Mouse (Mus musculus): ENCODE data around the gene B3gnt3.

The B3gnt3 gene

DNA sequence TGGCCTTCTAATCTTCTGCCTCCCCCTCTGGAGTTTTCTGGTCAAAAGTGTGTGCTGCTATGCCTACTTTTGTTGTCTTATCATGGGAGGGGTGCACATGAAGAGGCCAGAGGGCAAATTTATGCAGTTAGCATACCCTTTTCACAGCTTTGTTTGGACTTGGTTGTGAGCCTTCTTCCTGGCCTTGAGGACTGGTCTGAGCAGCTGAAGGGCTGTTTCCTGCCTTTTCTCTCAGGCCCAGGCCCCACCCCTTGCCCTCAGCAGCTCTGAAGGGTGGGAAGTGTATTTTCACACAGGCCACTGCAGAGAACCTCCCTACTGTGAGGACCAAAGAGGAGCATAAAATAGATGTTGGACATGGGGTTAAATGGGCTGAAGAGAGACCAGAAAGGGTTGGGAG is 24.0 kb downstream of the B3gnt3 start:
- DNase-seq (ENCODE audit: low spot score) = no peak

DNA sequence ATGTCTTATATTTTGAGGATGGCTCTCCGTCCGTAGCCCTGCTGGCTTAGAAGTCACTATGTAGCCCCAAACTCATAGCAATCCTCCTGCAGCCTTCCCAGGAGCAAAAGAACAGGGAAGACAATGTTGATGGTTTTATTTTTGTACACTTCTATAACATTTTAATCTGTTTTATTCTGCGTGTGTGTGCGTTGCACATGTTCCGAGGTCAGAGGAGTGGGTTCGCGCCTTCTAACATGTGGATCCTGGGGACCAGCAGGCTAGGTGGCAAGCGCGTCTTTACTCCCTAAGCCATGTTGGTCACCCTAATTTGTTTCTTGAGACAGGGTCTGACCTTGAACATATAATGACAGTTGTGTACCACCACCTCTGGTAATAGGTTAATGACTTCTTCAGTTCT is 24.8 kb downstream of the B3gnt3 start:
- DNase-seq (ENCODE audit: low spot score) = no peak

DNA sequence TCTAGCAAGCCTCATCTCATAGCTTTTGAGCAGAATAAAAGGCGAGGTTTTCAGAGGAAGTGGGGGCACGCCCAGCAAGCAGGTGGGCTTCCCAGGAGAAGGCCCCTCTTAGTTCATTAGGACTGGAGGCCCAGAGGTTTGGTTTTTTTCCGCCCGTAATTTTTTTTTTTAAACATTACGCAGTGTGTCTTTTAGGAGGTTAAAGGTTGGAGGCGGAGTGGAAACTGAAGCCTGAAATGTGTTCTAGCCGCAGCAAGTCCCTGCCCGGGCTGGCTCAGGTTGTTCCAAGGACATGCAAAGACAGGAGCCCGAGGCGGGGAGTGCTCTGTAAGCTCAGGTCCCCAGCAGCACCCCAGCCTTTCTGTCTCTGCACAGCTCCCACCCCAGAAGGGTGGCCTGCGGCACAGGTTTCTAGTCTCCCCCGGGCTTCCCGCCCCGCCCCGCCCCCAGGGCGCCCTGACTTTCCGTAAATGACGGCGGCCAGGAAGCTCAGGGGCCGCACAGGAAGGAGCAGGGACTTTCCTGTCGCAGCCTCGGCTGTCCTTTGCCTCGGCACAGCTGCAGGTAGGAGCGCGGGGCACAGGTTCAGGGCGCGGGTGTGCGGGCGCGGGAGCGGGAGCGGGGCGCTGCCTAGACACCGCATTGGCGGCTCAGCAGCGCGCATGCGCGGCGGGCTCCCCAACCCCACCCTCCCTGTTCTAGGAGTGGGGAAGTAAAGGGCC is 25.4 kb downstream of the B3gnt3 start, which contains the start of gene Jak3:
Gene Jak3 (plus strand): TSS at position 277 of the 722 bp plus-strand sequence.
- peak; percentile 52 for DNase-seq (ENCODE audit: low spot score)

DNA sequence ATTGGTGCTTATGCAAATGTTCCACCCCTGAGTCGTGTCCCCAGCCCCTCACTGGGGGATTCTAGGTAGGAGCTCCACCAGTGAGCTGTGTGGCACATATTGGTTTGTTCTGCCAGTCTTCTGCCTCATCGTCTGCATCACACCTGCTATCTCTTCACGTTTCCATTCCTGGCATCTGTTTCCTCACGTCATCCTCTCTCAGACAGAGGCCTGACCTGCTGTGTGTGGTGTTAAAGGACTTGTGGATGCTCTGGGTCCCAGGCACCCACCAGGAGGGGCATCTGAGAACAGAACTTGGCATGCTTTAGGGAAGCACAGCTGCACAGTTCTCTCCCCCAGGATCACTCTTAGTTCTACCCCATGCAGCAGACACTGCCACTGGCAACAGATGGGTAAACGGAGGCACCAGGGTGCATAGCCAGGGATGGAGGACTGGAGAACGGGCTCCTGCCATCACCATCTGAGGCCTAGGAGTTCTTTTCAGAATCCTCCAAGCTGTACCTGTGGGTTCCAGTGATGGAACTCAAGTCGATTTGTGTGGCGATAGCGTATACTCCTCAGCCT is 26.1 kb downstream of the B3gnt3 start:
- DNase-seq (ENCODE audit: low spot score) = no peak

DNA sequence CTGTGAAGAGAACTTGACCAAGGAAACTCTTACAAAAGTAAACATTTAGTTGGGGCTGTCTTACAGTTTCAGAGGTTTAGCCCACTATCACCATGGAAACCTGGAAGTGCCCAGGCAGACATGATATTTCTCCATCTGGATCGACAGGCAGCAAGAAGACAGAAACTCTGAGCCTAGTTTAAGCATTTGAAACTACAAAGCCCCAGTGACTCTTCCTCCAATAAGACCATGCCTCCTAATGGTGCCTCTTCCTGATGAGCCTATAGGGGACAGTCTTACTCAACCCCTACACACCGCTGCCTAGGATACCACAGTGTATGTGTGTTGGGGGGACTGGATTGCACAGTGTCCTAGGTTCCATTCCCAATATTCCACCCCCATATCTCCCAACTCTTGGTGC is 27.5 kb downstream of the B3gnt3 start:
- DNase-seq (ENCODE audit: low spot score) = no peak

DNA sequence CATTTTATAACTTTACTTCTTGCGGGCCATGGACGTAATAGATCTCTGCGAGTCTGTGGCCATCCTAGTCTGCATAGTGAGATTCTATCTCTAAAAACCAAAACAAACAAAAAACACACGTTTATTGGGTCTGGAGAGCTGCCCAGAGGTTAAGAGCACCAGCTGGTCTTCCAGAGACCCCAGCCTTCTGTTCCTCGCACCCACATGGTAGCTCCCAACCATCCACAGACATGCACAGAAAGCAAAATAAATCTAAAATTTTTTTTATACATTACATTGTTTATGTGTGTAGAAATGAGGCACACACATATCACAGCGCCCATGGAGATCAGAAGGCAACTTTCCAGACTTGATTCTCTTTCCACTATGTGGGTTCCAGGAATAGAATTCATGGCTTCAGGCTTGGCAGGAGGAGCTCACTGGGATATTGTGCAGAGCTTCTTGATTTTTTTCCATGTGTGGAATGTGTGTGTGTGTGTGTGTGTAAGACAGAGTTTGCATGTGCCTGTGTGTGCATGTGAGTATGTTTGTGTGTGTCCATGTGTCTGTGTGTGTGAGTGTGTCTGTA is 29.3 kb downstream of the B3gnt3 start:
- no peak for DNase-seq (ENCODE audit: low spot score)

DNA sequence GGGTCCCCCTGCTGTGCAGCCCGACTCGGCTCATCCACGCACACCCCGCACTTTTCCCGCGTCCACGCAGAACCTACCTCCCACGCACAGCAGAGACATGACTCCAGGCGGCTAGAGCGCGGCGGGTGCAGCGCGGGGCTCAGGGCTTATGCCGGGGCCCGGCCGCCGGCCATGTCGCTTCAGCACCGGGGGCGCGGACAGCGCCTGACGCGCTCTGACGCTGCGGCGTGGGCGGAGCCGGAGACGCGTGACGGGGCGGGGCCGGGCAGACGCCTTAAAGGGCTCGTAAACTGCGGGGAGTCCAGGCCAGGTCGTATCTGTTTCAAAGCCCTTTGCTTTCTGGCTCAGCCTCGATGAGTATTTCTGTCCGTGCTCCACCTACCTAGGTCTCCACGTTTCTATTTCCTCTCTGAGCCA is 30.0 kb downstream of the B3gnt3 start, which contains the start of gene Unc13a:
Gene Unc13a (minus strand): TSS at position 209 of the 417 bp plus-strand sequence.
- peak; percentile 94 for DNase-seq (ENCODE audit: low spot score)

DNA sequence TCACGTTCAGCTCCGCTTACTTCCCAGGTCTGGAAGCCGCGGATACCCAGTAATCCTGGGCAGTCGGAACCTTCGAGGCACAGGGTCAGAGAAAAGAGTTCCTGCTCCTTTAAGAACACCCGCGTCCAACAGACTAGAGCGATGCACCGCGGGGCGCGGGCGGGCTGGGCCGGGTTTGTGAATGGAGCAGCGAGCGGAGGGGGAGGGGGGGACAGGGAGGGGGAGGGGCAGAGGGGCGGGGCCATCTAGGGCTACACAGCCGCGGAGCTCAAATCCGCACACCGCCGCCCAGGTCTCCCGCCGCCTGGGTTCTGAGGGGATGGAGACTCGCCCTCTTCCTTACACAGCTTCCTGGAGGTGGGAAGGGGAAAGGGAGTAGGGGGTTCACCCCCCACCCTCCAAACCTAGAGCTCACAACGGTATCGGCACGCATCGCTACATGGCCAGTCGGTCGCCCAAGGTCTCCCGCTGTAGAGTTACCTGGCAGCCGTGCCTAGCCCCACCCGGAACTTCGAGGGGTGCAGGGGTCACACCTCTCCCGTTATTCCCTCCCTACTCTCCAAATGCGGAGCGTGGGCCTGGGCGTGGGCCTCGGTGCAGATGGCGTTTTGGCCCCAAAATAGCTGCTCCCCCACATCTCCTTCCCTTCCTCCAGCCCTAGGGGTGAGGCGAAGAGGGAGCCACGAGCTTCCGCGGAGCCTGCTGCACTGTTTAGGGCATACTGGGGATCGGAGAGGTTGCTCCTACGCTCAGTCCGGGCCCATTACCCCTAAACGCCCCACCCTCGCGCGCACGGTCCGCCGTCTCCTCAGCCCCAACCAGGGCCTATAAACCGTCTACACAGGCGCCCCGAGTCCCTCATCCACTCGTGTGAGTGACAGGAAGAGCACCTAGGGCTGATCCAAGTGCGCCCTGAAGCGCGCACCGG is 30.7 kb downstream of the B3gnt3 start:
- DNase-seq (ENCODE audit: low spot score) = no peak

DNA sequence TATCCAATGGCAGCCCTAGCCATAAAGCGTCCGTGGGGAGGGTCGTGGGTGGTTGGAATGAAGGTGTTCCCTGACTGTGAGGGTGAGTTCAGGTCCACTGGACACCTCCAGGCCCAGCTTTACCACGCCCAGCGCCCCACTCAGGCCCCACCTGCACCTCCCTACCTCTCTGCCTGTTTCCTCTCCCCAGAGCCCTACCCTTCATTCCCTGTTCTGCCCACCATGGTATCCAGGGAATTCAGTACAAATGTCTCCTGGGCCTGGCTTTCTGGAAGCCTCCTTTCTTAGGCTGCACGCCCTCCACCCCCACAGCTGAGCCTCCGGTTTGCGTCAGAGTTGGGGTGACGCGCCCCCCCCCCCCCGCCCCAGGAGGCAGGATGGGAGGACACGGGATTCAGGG is 31.4 kb downstream of the B3gnt3 start:
- no peak for DNase-seq (ENCODE audit: low spot score)

DNA sequence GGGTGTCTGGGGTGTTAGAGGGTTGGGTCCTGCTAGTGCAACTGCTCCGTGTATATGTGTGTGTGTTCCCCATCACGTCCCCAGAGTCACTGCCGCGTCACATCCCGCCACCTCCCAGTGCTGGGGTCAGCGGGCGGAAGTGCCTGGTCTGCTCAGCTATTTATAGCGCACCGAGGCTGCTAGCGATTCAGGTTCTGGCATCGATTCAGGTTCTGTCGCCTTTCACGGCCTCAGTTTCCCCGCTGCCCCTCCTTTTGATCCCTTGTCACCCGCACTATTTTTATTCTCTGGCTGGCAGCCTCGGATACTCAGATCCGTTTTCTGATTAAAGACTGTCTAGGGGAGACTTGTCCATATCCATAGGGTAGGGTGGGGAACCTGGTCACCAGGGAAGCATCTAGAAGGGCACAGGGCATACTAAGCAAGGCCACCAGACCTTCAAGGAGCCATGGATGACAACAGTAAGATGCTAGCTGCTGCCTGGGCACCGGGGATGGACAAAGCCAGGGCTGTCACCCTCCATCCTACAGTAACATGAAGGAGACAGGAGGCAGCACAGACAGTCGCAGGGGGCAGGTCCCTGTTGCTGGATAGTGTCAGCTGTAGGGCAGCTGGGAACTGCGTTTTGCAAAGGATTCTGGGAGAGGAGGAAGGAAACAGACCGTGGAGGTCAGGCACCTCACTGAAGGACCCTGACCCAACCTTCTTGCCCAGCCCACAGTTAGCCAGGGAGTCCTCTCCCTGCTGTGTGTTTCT is 33.2 kb downstream of the B3gnt3 start:
- no peak for DNase-seq (ENCODE audit: low spot score)

DNA sequence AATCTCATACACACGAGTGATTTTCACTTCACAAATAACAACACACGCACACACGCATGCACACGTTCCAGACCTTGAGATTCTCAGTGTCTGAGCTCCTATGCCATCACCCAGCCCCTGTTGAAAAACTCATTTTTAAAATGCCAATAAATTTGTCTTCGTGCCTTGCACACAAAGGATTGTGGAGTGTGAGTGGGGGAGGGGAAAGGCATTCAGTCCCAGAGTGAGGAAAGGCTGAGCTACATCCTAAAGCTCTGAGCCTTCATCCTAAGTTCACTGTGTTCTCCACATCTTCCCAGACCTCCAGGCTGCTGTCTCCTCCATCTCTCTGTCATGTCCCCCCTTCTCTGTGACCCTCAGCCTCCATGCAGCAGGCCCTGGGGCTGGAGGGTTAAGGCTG is 34.3 kb downstream of the B3gnt3 start:
- no peak for DNase-seq (ENCODE audit: low spot score)

DNA sequence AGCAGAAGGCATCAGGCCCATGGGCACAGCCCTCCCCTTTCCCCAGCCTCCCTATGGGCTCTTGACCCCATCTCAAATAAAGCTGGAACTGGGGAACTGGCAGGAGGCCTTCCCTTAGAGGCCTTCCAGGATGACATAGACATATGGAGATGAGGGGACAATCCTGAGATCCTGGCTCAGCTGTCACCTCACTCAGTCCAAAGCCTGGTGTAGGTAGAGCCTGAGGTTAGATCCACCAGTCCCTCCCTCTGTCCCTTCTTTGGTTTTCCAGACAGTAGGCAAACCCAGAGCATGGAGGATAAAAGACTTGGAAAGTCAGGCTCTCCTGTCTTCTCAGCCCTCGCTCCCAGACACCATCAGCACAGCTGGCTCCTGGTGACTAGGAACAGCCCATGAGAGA is 34.7 kb downstream of the B3gnt3 start:
- no peak for DNase-seq (ENCODE audit: low spot score)

DNA sequence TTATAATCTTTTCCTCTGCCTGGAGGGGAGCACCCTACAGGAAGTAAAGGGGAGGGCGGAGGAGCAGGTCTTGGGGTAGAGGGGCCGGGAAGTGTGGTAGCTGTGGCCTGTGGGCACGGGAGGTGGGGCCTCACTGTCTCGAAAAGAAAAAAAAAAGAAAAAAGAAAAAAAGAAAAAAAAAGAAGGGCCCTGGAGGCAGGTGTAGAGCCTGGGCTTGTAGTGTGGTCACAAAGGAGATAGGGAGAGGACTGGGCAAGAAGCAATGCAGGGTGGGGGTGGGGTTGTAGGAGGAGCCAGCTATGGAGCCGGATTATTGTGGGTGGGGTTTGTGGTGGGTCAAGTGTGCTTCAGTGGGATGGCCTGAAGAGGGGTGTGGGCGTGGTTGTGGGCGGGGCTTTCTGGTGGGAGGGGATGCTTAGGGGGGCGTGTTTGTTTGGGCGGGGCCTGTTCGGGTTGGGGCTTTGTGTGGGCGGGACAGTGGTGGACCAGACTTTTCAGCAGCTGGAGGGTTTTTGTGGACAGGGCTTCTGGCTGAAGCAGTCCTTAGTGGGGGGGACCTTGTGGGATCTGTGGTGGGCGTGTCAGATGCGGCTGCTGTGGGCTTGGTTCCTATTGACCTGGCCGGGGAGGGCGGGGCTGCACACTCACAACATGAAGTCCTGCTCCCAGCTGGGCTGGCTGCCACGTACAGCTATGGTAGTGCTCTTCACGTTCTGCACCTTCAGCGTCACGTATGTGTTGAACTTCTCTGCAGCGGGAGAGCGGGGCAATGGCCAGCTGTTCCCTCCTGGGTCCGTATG is 36.1 kb downstream of the B3gnt3 start:
- DNase-seq (ENCODE audit: low spot score) = peak; percentile 61

DNA sequence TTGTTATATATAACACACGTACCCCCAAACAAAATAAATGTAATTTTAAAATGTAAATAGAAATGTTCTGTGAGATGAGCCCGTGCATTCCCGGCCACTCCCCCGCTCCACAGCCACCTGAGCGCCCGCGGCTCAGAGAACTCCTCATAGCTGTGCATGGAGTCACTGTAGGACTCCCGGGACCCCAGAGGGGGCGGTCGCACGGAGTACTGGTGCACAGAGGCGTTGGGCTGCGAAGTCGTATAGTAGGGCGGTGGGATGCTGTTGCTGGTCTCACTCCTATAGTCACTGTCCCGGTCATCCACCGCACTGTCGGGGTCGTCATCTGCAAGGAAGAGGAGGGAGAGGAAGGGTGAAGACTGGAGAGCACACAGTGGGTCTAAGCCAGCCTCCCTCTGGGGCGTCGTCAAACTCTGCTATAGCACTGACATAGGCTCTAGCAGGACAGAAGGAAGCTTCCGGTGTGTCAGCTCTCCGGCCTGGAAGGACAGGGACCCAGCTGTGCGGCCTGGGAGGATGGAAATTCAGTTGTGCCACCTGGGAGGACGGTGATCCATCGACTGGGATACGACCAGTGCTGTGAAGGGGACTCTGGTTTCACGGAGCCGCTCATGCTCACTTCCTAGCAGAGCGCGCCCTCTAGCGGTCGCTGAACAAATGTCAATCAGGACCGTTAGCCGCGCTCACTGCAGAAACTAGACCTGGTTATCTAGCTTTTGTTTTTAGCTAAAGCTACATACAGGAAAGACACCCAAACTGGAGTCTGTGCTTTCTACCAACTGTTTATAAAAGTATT is 41.1 kb downstream of the B3gnt3 start:
- DNase-seq (ENCODE audit: low spot score) = peak; percentile 88

DNA sequence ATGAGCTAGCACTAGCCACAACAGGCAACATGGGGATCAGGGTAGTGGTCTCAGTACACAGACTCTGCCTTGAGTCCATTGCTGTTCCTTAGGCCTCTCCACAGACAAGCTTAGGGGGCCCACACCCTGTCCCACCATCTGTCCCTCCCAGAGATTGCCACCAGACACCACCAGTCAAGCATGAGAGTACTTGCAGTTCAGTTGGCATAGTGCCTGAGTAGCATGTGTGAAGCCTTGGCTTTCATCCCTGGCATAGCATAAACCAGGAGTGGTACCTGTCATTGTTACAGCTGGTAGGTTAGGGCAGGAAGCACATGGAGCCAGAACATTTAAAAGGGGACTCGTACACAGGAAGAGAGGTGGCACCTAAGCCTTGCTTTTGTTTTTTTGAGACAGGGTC is 41.8 kb downstream of the B3gnt3 start:
- no peak for DNase-seq (ENCODE audit: low spot score)

DNA sequence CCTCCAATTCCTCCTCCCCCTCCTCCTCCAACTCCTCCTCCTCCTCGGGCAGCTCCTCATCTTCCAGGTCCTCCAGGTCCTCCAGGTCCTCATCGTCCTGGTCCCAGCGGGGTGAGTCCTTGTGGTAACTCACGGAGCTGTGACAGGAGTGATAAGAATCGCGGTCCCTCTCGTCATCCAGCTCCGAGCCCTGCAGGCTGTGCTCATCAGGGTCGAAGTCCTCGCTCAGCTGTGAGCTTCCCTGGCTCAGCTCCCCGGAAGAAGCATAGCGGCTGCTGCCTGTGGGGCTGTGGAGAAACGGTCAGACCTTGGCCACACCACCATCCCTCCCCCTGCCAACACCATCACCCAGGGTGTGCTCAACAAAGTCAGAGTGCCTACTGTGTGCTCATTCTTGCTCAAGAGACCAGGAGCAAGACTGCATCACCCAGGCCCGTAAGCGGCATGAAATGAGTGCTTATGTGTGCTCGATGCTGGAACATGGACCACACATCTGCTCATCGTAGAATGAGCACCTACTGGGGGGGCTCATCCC is 43.0 kb downstream of the B3gnt3 start:
- no peak for DNase-seq (ENCODE audit: low spot score)

DNA sequence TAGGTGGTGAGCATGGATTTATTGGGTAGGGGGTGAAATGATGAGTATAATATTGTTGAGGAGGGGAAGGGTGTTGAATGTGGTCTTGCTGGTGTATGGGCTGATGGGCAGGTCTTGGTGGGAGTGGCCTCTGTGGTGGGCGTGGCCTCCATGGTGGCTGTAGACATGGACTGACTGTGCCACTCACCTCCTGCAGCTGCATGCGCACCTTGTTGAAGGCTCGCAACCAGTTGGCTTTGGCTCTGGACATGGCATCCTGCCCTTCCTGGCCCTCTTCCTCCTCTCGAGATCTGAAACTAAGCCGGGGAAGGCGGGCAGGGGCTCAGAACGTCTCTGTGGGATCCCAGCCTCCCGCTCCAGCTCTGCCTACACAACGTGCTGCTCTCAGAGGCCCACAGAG is 43.8 kb downstream of the B3gnt3 start:
- no peak for DNase-seq (ENCODE audit: low spot score)

DNA sequence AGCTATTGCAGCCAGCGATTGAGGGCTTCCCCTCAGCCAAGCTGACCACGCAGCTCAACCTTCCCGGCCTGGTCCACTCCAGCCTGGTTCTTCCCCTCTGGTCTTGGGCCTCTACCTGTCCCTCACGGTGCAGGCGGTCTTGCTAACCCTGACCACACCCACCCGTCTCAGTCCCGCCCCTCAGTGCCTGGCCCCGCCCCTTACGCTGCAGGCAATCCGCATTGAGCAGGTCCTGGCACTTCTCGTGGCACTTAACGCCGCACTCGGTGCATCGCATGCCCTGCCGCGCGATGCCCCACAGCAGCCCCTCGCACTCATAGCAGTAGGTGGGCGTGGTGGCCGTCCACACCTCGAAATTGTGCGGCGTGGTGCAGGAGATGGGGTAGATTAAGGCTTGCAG is 47.0 kb downstream of the B3gnt3 start:
- no peak for DNase-seq (ENCODE audit: low spot score)

DNA sequence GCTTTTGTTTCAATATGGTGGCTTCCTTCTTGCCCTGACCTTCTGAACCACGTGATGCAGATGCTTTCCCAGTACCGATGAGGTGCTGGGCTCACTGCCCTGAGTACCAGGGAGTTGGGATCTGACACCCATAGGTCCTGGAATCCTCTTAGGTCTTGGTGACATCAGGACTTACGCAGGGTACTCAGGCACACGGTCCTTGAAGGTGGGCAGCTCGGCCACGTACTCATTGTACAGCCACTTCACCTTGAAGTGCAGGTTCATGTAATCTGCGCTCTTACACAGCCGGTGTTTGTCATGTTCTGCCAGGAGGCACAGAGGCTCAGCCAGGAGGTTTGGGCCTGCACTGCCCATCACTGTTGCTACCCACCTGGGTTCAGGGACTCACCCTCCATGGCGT is 56.1 kb downstream of the B3gnt3 start:
- no peak for DNase-seq (ENCODE audit: low spot score)
